Mouse (Mus musculus): Measurements from ENCODE around the gene Bglap. TPM values are rescaled to one million over a fixed set of nuclear protein-coding genes. Genes with fewer than 3 reads are reported as not detected.

The Bglap gene
- polyA plus RNA-seq, 1 experiment: not detected

GRCm38 (mm10) chr3:88365705-88366361, 18.4 kb downstream of the Bglap start:
- TF ChIP-seq CTCF (IDR thresholded peaks at IDR 0.05; ENCODE audit: low read depth, low read length) (no peak), POLR2A (IDR thresholded peaks at IDR 0.05; ENCODE audit: borderline replicate concordance, low read depth, low read length) (no peak)
- Histone ChIP-seq H3K4me1 (ENCODE audit: control insufficient read depth, insufficient read depth, low read length) (no peaks in the 10 kb centered on the region), H3K4me3 (ENCODE audit: insufficient read depth, low read length) (no peak overlapping the region), H3K27ac (ENCODE audit: insufficient read depth, low read depth, low read length) (no peak overlapping the region)

DNA sequence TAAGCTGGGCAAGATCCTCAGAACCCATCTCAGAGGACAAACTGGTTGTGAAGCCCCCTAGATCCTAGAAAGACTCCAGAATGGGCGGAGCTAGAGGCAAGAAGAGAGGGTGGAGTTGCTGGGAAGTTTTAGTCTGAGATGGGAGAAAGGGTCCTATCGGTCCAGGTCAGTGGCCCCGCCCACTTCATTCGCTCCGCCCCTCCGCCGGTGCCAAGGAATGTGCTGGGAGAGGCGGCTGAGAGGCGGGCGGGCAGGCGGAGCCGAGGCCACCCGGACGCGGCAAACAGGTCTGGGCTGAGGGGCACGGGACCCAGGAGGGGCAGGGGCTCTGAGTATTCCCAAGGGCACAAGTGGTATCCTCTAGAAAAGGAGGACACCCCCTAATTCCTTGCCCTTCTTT, 19.9 kb downstream of the Bglap start, which contains the start of gene Paqr6:
Paqr6 (plus strand) TSS at position 248 of the 400 bp plus-strand sequence.
- Histone ChIP-seq H3K4me1 (ENCODE audit: control insufficient read depth, insufficient read depth, low read length) (no peaks in the 10 kb centered on the region), H3K27ac (ENCODE audit: insufficient read depth, low read depth, low read length) (no peak within 1 kb of the TSS), H3K4me3 (ENCODE audit: insufficient read depth, low read length) (no peak within 1 kb of the TSS)
- no peak for TF ChIP-seq CTCF (IDR thresholded peaks at IDR 0.05; ENCODE audit: low read depth, low read length)
- no peak for TF ChIP-seq POLR2A (IDR thresholded peaks at IDR 0.05; ENCODE audit: borderline replicate concordance, low read depth, low read length)

GRCm38 (mm10) chr3:88363700-88364099, 20.6 kb downstream of the Bglap start:
- Histone ChIP-seq H3K27ac (ENCODE audit: insufficient read depth, low read depth, low read length) (no peak overlapping the region), H3K4me3 (ENCODE audit: insufficient read depth, low read length) (no peak overlapping the region), H3K4me1 (ENCODE audit: control insufficient read depth, insufficient read depth, low read length) (no peaks in the 10 kb centered on the region)
- no peak for TF ChIP-seq CTCF (IDR thresholded peaks at IDR 0.05; ENCODE audit: low read depth, low read length)

GRCm38 (mm10) chr3:88361612-88362313, 22.5 kb downstream of the Bglap start:
- TF ChIP-seq POLR2A (IDR thresholded peaks at IDR 0.05; ENCODE audit: borderline replicate concordance, low read depth, low read length) (no peak), CTCF (IDR thresholded peaks at IDR 0.05; ENCODE audit: low read depth, low read length) (no peak)
- H3K4me1 ChIP-seq (ENCODE audit: control insufficient read depth, insufficient read depth, low read length): no peaks in the 10 kb centered on the region
- H3K4me3 ChIP-seq (ENCODE audit: insufficient read depth, low read length): no peak overlapping the region
- no peak overlapping the region for H3K27ac ChIP-seq (ENCODE audit: insufficient read depth, low read depth, low read length)

- no peaks in the 10 kb centered on the region for H3K4me1 ChIP-seq (ENCODE audit: control insufficient read depth, insufficient read depth, low read length)
- no peak overlapping the region for H3K4me3 ChIP-seq (ENCODE audit: insufficient read depth, low read length)
- TF ChIP-seq CTCF (IDR thresholded peaks at IDR 0.05; ENCODE audit: low read depth, low read length): no peak
- no peak for TF ChIP-seq POLR2A (IDR thresholded peaks at IDR 0.05; ENCODE audit: borderline replicate concordance, low read depth, low read length)
- no peak overlapping the region for H3K27ac ChIP-seq (ENCODE audit: insufficient read depth, low read depth, low read length)
Measured at GRCm38 (mm10) chr3:88361096-88361495, 23.2 kb downstream of the Bglap start.

DNA sequence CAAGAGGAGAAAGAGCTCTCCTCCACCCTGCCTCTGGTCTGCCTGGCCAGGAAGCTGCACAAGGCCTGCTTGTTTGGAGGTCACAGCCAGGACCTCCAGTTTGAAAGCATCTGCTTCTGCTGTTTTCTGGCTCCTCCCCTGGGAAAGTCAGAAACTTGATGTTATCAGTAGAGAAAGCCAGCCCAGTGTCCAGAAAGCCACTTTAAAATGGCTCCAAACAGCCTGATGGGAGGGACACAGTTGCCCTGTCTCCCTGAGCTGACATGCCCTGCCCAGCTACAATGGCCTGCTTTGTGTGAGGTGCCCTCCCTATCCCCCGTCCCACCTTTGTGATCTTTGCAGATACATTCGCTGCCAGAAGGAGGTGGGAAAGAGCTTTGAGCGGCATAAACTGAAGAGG, 24.3 kb downstream of the Bglap start:
- TF ChIP-seq CTCF (IDR thresholded peaks at IDR 0.05; ENCODE audit: low read depth, low read length): no peak
- TF ChIP-seq POLR2A (IDR thresholded peaks at IDR 0.05; ENCODE audit: borderline replicate concordance, low read depth, low read length): no peak
- H3K27ac ChIP-seq (ENCODE audit: insufficient read depth, low read depth, low read length): no peak overlapping the region
- no peaks in the 10 kb centered on the region for H3K4me1 ChIP-seq (ENCODE audit: control insufficient read depth, insufficient read depth, low read length)
- H3K4me3 ChIP-seq (ENCODE audit: insufficient read depth, low read length): no peak overlapping the region

- Histone ChIP-seq H3K27ac (ENCODE audit: insufficient read depth, low read depth, low read length) (no peak overlapping the region), H3K4me3 (ENCODE audit: insufficient read depth, low read length) (no peak overlapping the region), H3K4me1 (ENCODE audit: control insufficient read depth, insufficient read depth, low read length) (no peaks in the 10 kb centered on the region)
- no peak for TF ChIP-seq CTCF (IDR thresholded peaks at IDR 0.05; ENCODE audit: low read depth, low read length)
- no peak for TF ChIP-seq POLR2A (IDR thresholded peaks at IDR 0.05; ENCODE audit: borderline replicate concordance, low read depth, low read length)
Measured at GRCm38 (mm10) chr3:88359584-88359983, 24.7 kb downstream of the Bglap start.

- H3K4me3 ChIP-seq (ENCODE audit: insufficient read depth, low read length): no peak overlapping the region
- H3K4me1 ChIP-seq (ENCODE audit: control insufficient read depth, insufficient read depth, low read length): no peaks in the 10 kb centered on the region
- H3K27ac ChIP-seq (ENCODE audit: insufficient read depth, low read depth, low read length): no peak overlapping the region
- TF ChIP-seq CTCF (IDR thresholded peaks at IDR 0.05; ENCODE audit: low read depth, low read length) (no peak), POLR2A (IDR thresholded peaks at IDR 0.05; ENCODE audit: borderline replicate concordance, low read depth, low read length) (no peak)
Measured at GRCm38 (mm10) chr3:88354396-88355165, 29.7 kb downstream of the Bglap start.

DNA sequence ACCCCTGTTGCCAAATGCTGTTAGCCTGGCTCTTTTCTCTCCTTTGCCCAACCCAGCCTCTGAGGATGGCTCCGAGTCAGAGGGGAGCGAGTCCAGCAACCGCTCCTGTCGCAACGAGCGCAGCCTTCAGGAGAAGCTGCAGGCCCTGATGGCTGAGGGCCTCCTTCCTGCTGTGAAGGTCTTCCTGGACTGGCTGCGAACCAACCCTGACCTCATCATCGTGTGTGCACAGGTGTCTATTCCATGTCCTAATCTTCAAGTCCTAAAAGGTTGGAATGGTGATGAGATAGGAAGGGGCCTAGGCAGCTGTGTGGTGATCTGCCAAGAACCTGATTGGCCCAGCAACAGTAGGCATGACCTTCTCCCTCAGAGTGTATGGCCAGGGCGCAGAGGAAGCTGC, 31.4 kb downstream of the Bglap start:
- Histone ChIP-seq H3K4me1 (ENCODE audit: control insufficient read depth, insufficient read depth, low read length) (no peaks in the 10 kb centered on the region), H3K4me3 (ENCODE audit: insufficient read depth, low read length) (no peak overlapping the region), H3K27ac (ENCODE audit: insufficient read depth, low read depth, low read length) (no peak overlapping the region)
- no peak for TF ChIP-seq POLR2A (IDR thresholded peaks at IDR 0.05; ENCODE audit: borderline replicate concordance, low read depth, low read length)
- TF ChIP-seq CTCF (IDR thresholded peaks at IDR 0.05; ENCODE audit: low read depth, low read length): no peak

DNA sequence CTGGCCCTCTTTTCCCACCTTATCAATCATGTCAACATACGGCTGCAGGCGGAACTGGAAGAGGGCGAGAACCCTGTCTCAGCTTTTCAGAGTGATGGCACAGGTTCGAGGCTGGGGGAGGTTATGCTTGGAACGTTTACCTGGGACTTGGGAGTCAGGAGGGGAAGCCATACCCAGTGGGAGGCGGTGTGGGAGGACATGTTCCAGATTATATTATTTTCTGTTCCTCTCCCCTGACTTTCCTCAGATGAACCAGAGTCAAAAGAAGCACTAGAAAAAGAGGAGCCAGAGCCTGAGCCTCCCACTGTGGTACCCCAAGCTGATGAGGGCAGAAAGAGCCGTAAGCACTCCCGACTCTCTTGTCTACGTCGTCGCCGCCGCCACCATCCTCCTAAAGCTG, 33.5 kb downstream of the Bglap start:
- Histone ChIP-seq H3K4me3 (ENCODE audit: insufficient read depth, low read length) (no peak overlapping the region), H3K4me1 (ENCODE audit: control insufficient read depth, insufficient read depth, low read length) (no peaks in the 10 kb centered on the region), H3K27ac (ENCODE audit: insufficient read depth, low read depth, low read length) (no peak overlapping the region)
- TF ChIP-seq POLR2A (IDR thresholded peaks at IDR 0.05; ENCODE audit: borderline replicate concordance, low read depth, low read length) (no peak), CTCF (IDR thresholded peaks at IDR 0.05; ENCODE audit: low read depth, low read length) (no peak)

Measured in bone marrow macrophage, adult 2 months (primary cell).